Mouse (Mus musculus) gastrocnemius, adult 8-10 months (tissue): ENCODE measurements around the gene 4930451I11Rik. TPM values are rescaled to one million over a fixed set of nuclear protein-coding genes. Genes with fewer than 3 reads are reported as not detected.

Experiments used
- DNase-seq, 2 experiments: peaks; one replicate each; pipeline ENCODE4 v3.0.0; 2022; ENCODE audit warnings: low spot score in 2 of 2
- total RNA-seq, 4 experiments: library from RNA; stranded (reverse); gene quantifications; 2 replicates each; pipeline ENCODE4 v1.2.4; 2022

The 4930451I11Rik gene
- total RNA-seq: not detected

GRCm38 (mm10) chr7:126831539-126831938, at the start of gene 4930451I11Rik:
4930451I11Rik (minus strand) TSS chr7:126831639.
- DNase-seq: no peak

- DNase-seq: no peak
Observed at GRCm38 (mm10) chr7:126881040-126881439, 49.6 kb upstream of the 4930451I11Rik start.

GRCm38 (mm10) chr7:126877239-126877638, 45.8 kb upstream of the 4930451I11Rik start:
- no peak for DNase-seq

- no peak for DNase-seq
Observed at GRCm38 (mm10) chr7:126870520-126870891, 39.1 kb upstream of the 4930451I11Rik start.

DNA sequence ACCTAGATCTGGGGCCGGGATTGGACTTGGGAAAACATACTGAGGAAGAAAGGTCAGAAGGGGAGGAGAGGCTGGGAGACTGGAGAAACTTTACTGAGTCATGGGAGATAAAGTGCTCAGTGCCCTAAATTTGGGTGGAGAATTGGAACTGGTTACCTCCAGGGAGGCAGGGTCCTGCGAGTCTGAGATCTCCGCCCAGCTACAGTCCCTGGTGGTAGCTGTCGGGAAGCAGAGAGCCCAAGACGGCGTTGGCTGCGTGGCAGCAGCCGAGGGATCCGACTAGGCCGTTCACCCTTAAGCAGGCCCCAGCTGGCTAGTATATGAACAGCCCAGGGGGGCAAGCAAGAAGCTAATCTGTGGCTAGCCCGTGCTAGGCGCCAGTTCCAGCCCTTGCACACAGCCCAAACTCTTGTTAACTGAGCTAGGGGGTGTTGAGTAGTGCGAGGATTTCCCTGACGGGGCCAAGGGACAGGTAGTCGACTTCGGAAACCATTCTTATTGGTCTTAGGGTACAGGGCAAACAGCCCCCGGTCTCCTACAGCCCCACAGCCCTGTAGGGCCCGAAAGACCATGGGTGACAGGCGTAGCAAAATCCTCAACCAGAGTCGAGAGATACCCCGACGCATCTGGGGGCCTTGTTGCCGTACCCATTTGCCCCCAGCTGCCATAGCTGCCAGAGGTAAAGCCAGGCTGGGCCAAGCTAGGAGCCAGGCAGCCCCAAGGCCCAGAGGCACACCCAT, 38.5 kb upstream of the 4930451I11Rik start:
- DNase-seq: no peak

- no peak for DNase-seq
Observed at GRCm38 (mm10) chr7:126868003-126868402, 36.6 kb upstream of the 4930451I11Rik start.

DNA sequence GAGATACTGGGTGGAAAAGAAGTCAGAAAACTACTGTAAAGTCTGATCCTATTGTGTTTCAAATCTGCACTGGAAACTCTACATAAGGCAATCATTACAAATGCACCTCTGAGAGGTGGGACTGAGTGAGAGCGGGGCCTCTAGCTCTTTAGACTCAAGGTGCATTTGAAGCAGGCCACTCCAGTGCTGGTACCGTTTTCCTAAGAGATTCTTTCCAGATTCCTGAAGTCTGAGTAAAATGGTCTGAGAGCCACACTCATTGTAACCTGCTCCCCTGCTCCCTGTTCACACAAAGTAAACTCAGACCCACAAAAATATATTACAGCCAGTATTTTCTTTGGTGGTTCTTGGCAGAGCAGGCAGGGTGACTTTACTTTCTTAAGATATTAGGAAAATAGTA, 36.1 kb upstream of the 4930451I11Rik start:
- no peak for DNase-seq

DNA sequence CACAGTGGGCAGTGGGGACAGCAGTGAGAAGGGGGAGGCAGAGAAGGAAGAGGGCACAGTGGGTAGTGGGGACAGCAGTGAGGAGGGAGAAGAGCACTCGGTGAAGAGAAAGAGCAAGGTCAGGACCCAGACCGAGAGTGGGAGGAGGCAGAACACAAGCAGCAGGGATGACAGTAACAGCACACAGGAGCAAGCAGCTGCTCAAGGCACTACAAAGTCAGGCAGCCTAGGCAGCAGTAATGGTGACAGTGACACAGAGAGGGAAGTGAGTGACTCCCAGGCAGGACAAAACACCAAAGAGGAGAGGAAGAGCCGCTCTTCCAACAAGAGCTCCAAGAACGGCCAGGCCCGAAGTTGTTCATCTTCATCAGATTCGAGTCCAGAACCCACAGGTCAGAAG, 32.4 kb upstream of the 4930451I11Rik start:
- DNase-seq: no peak

- peak; percentile 85 to 91 for DNase-seq
Observed at GRCm38 (mm10) chr7:126862147-126862784, 30.8 kb upstream of the 4930451I11Rik start, which contains the start of gene Ino80e. Ino80e (minus strand) TSS chr7:126862377.

- peak; percentile 89 to 92 for DNase-seq
Observed at GRCm38 (mm10) chr7:126861429-126862130, 30.1 kb upstream of the 4930451I11Rik start, which contains the start of gene Hirip3. Hirip3 (plus strand) TSS chr7:126861972.

DNA sequence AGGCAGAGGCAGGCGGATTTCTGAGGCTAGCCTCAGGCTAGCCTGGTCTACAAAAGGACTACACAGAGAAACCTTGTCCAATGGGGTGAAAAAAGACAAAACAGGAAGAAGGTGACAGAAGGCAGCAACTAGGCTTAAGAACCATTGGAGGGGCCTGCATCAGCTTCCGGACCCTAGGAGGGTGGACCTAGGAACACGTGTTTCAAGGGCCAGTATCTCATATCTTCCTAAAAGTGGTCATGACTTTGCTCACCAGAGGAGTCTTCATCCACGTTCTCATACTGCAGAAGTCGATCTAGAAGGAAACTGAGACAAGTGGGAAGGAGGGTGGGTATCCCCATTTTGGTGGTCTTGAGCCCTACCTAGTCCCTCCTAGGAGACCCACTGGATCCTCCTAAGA, 29.5 kb upstream of the 4930451I11Rik start:
- no peak for DNase-seq

DNA sequence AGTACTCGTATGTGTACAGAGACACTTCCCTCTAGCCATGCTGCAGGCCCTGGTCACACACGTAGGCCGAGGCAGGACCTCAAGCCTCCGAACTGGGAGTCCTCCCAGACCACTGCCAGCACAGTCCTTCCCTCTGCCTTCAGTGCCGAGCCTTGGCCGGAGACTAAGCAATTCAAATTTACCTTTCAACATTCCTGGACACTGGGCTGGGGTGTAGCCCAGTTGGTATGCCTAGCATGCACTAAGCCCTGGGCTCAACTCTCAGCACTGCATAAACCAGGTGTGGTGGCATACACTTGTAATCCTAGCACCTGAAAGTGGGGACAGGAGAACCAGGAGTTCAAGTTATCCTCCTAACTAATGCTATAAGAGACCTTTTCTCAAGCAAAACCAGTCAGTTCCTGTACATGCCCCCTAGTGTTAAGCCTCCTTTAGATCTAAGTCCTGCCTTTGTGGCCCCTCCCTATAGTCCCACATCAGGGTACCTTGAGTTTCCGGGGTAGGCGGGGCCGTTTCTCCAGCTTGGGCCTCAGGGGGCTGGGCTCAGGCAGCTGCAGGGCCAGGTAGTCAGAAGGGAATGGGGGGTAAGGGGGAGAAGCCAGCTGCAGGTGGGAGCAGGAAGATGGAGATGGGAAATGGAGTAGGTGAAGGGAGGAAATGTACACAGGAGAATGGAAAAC, 25.4 kb upstream of the 4930451I11Rik start:
- DNase-seq: no peak

DNA sequence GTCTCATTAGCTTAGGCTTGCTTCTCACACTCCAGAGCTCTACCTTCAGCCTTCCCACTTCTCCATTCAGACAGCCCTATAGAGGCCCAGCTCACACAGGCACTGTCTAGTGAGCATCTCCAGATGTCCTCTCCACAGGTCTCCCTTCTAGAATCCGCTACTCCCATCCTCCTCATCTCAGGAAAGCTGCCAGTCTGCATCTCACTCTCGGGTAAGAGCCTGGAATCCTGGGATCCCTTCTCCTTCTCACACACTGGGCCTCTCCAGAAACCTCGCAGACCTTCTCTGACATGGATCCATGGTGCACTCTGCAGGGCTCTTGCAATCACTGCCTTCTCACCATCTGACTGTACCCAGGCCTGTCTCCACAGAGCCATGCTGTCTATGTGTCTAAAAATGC, 24.2 kb upstream of the 4930451I11Rik start:
- no peak for DNase-seq

DNA sequence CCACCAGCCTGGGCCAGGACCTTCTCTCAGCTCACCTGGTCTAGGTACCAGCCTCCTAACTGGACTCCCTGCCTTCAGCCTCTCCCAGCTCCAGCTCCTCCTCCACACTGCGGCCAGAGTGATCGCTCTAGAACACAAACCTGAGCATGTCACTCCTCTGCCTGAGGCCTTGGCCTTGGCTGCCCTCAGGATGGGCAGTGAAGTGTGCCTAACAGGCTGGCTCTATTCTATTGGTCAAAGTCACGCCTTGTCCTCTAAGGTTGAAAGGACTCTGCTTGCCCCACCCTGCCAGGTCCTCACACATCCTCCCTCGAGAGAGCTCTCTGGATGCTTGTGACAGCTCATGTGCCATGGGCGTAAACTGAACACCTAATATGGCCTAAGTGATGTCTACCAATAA, 22.0 kb upstream of the 4930451I11Rik start:
- no peak for DNase-seq

- DNase-seq: no peak
Observed at GRCm38 (mm10) chr7:126851192-126851591, 19.8 kb upstream of the 4930451I11Rik start.

DNA sequence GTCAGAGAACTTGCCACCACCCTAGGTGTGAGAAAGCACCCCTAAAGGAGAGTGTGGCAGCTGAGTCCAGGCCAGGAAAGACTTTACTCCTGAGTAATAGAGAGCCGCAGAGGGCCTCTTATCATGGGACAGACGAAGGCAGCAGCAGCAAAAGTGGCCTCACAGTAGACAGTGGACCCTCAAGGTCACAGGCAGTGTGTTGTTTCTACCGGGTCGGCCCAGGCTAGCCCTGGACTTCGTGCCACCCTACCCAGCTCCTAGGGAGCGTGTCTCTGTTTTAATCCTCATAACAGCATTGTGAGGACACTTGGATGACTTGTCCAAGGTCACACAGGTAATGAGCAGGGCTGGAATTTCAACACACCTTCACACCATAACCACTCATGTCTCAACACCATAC, 18.7 kb upstream of the 4930451I11Rik start:
- DNase-seq: no peak

DNA sequence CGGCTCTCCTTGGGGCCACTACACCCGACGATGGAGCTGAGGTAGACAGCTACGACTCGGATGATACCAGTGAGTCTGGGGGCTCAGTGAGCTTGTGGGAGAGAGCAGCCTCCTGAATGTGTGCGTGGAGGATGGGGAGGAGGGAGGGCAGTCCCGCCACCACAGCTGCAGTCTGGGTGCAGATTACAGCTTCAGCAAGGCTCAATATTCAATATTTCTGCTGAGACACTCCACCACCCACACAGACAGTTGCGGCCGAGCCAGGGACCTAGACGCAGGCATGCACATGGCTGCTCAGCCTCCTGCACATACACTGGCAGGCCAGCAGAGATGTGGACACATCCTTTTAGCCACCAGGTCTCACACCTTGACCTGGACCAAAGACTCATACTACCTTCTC, 17.4 kb upstream of the 4930451I11Rik start:
- no peak for DNase-seq

DNA sequence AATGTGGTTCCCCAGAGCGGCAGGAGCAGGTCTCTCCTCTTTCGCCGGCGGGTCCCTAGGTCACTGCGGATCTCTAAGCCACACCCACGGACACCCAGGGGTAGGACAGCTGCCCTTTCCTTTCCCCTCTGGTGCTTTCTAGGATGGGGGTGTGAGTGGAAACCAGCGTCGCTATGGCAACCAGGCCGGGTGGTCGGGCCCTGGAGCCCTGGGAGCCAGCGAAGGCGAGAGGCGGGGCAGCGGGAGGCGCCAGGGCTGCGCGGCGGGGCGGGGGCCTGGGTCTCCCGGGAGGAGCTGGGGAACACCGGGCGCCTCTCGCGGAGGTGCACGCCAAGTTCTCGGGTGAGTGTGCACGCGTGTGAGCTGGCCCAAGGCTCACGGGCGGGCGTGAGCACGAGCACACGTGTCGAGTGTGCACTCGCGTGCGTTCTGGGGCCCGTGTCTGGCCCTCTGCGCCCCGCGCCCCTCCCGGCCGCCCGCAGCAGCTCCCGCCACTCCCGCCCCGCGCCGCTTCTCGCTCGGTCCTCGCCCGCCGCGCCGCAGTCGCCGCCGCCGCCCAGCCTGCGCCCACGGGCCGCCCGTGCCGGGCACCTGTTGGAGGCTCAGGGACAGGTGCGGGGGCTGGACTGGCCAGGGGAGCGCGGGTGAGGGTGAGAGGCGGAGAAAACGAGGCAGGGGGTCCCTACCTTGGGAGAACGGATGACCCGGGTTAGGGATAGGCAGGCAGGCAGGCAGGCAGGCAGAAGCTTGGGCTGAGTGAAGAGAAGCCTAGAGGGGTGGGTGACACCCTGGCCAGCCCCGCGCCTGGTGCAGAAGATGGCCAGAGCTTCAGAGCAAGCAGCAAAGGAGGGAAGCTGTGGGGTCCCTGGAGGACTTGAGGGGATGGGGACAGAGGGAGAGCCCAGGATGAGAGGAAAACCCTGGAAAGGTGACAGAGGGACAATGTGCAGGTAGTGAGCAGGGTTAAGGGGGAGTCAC, 16.3 kb upstream of the 4930451I11Rik start:
- DNase-seq: no peak

GRCm38 (mm10) chr7:126847116-126847420, 15.6 kb upstream of the 4930451I11Rik start, which contains the start of gene Doc2a:
Doc2a (plus strand) TSS chr7:126847416.
- DNase-seq: no peak

DNA sequence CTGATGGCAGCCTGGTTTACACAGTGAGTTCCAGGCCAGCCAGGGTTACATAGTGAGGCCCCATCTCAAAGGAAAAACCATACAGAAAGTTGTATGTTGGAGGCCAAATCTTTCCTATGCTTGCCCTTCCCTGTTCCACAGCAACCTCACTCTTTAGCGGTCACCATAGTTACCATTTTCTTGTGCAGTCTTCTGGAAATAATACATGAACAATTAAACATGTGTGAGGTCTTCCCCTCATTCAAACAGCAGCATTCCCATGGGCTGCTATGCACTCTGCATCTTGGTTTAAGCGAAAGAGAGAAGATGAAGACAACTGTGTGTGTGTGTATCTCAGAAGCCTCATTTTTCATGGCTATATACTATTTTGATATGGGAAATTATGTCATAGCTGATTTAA, 14.1 kb upstream of the 4930451I11Rik start:
- no peak for DNase-seq

- DNase-seq: no peak
Observed at GRCm38 (mm10) chr7:126843276-126843675, 11.8 kb upstream of the 4930451I11Rik start.
